Mouse (Mus musculus) heart, postnatal 0 days (tissue): Measurements from ENCODE around the gene Cpsf7.

ENCODE experiments used
- CTCF ChIP-seq: IDR thresholded peaks from 2 replicates; pipeline ENCODE4 v1.5.1; 2016; ENCODE audit warnings: antibody characterized with exemption, control low read depth, low read depth
- EP300 ChIP-seq: IDR thresholded peaks from 2 replicates; pipeline ENCODE4 v1.6.1; 2016; ENCODE audit warnings: antibody characterized with exemption, low read depth

GRCm38 (mm10) chr19:10557430-10557829 is 32.4 kb downstream of the Cpsf7 start:
- TF ChIP-seq CTCF (no peak), EP300 (no peak)
